17 mouse cellular contexts compared by ENCODE assay signal in the genomic region with DNA sequence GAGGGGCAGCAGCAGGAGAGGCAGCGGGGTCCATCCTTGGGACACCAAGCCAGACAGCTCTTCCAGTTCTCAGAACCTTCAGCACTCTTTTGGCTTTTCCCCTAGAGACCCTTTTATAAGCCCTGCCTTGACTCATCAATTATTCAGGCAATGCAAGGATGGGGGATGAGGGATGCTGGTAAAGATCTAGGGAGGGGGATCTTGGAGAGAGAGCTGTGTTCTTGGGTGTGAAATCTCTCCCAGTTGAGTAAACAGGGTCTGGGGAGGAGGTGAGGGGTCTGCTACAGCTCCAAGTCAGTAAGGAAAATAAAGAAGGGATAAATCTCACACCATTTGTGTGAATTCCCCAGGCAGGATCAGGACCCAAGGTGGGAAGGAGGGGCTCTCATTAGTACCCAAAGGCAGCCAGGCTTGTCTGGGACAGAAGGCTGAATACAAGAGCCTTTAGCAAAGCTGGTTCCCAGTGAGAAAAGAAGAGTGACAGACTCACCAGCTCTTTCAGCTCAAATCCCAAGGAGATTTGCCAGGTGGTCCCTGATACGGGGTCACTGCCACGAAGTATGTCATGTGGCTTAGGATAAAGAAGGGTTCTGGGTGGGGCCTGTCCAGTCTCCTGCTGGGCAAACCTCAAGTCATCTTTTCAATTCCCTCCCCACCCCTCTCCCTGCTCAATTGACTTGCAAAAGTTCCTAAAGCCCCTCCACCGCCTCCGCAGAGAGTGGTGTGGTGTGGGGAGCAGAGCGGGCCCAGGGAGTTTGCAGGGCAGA. TPM values are rescaled to one million over a fixed set of nuclear protein-coding genes. Genes with fewer than 3 reads are reported as not detected.
A peak's percentile ranks its signal among the peaks of the same experiment; 100 is the strongest.
DNase-seq lines count a peak whose midpoint lies in the region; ATAC-seq and TF ChIP-seq lines count a peak whose summit lies in the region.
"Had no signal": no experiment of that assay in that cellular context is flagged by ENCODE, and none has a peak within 500 bp of the region (broad histone marks: within the 10 kb centered on the region; RNA-seq: fewer than 3 reads in every experiment).

A gene (minus strand): TSS at position 76 of the 767 bp plus-strand sequence.

- WGBS in forebrain, embryonic 10.5 days: 27% methylated on average over 6 of the region's 6 CpGs
- 24% methylated on average over 6 of the region's 6 CpGs for WGBS in forebrain, embryonic 12.5 days
- WGBS in forebrain, embryonic 14.5 days: 40% methylated on average over 6 of the region's 6 CpGs

- no peaks in the 10 kb centered on the region for H3K9me3 ChIP-seq in forebrain, embryonic 10.5 days
- no peaks in the 10 kb centered on the region for H3K9me3 ChIP-seq in forebrain, embryonic 12.5 days
- no peaks in the 10 kb centered on the region for H3K9me3 ChIP-seq in forebrain, embryonic 14.5 days (replicated peaks; ENCODE audit: control insufficient read depth, low read length)

- in situ Hi-C loops in Patski (cut with MboI; ENCODE audit: low pct_unique_long_range_greater_than_20kb): no loop called here

- H3K9ac ChIP-seq in forebrain, embryonic 12.5 days: no peak within 1 kb of the TSS
- no peak within 1 kb of the TSS for H3K9ac ChIP-seq in forebrain, embryonic 14.5 days (ENCODE audit: low read length)

- H3K27me3 ChIP-seq in forebrain, embryonic 10.5 days (ENCODE audit: poor library complexity, severe bottlenecking): peaks cover 98% of the 10 kb centered on the region
- peaks cover 38% of the 10 kb centered on the region for H3K27me3 ChIP-seq in forebrain, embryonic 12.5 days
- peaks cover 13% of the 10 kb centered on the region for H3K27me3 ChIP-seq in Patski
- H3K27me3 ChIP-seq in forebrain, embryonic 14.5 days (replicated peaks; ENCODE audit: control insufficient read depth, insufficient read depth, low read length): no peaks in the 10 kb centered on the region

- POLR2A ChIA-PET in Patski (lab: Charles Lee): interaction anchor here (1.1 to 1.5 kb wide), 2 partner anchors 18 to 50 kb away, joined by 3 to 7 read pairs; a partner anchor contains a TSS

- no peak for ATAC-seq in forebrain, embryonic 12.5 days (ENCODE audit: low FRiP score)
- peak; percentile 8 for ATAC-seq in Patski
- ATAC-seq in forebrain, embryonic 14.5 days: peak; percentile 67; the same call in 1 of the 2 replicates
- no peak for ATAC-seq in megakaryocyte-erythroid progenitor cell, adult 5-6 weeks (replicated peaks; ENCODE audit: low FRiP score, low TSS enrichment, poor library complexity, severe bottlenecking)

- no peak for TF ChIP-seq CTCF in Patski (IDR thresholded peaks at IDR 0.05)

- CTCF ChIA-PET in Patski (lab: Charles Lee): interaction anchor here (0.8 to 3.0 kb wide), 4 partner anchors 17 to 31 kb away, joined by 3 to 9 read pairs (median 3); no protein-coding TSS in a partner anchor

- no peaks in the 10 kb centered on the region for H3K36me3 ChIP-seq in forebrain, embryonic 10.5 days (replicated peaks)
- no peaks in the 10 kb centered on the region for H3K36me3 ChIP-seq in forebrain, embryonic 12.5 days (replicated peaks)
- no peaks in the 10 kb centered on the region for H3K36me3 ChIP-seq in forebrain, embryonic 14.5 days (ENCODE audit: control insufficient read depth, insufficient read depth, low read length)

- H3K4me1 ChIP-seq in forebrain, embryonic 10.5 days: peaks cover 14% of the 10 kb centered on the region
- peaks cover 4% of the 10 kb centered on the region; the same call in 1 of the 2 replicates for H3K4me1 ChIP-seq in forebrain, embryonic 12.5 days
- no peaks in the 10 kb centered on the region for H3K4me1 ChIP-seq in forebrain, embryonic 14.5 days (ENCODE audit: control insufficient read depth, insufficient read depth, low read length)

- peak; percentile 14 for DNase-seq in forebrain, embryonic 10.5 days (ENCODE audit: extremely low spot score, low spot score)
- DNase-seq in Patski (ENCODE audit: low read depth, low spot score): no peak
- DNase-seq in forebrain, embryonic 14.5 days (ENCODE audit: low spot score): peak; percentile 31
- peak; percentile 15 for DNase-seq in mesoderm, embryonic 11.5 days (ENCODE audit: low read depth, low spot score)
- DNase-seq in cerebellum, adult 11-12 months: no peak
- DNase-seq in heart, adult 11 months: no peak
- DNase-seq: cerebellum, adult 2 months; layer of hippocampus, adult 9-11 months had no signal

- no peak within 1 kb of the TSS for H3K4me2 ChIP-seq in forebrain, embryonic 12.5 days
- no peak within 1 kb of the TSS for H3K4me2 ChIP-seq in forebrain, embryonic 14.5 days (ENCODE audit: low read length)

- no peak within 1 kb of the TSS for H3K4me3 ChIP-seq in forebrain, embryonic 10.5 days
- H3K4me3 ChIP-seq in forebrain, embryonic 12.5 days (replicated peaks): no peak within 1 kb of the TSS
- no peak within 1 kb of the TSS for H3K4me3 ChIP-seq in forebrain, embryonic 14.5 days (ENCODE audit: low read depth, low read length)
- H3K4me3 ChIP-seq: erythroblast, embryonic 14.5 days had no signal

- H3K27ac ChIP-seq in forebrain, embryonic 10.5 days: peak within 1 kb of the TSS; percentile 51; the same call in 1 of the 2 replicates
- H3K27ac ChIP-seq in forebrain, embryonic 12.5 days: no peak within 1 kb of the TSS
- no peak within 1 kb of the TSS for H3K27ac ChIP-seq in forebrain, embryonic 14.5 days (ENCODE audit: low read depth, low read length)
- H3K27ac ChIP-seq: kidney, postnatal 0 days had no signal

RNA-seq across cellular contexts. Expression of the gene that starts here (rescaled TPM):
- 0.24 TPM in 1 of 2 replicates, not detected in the other for polyA plus RNA-seq in forebrain, embryonic 10.5 days (2016; fragmentation: Nextera tagmentation; extraction: Ambion mirVana)
- not detected in 2 replicates for polyA plus RNA-seq in forebrain, embryonic 12.5 days (2016; fragmentation: Nextera tagmentation; extraction: Ambion mirVana)
- 13.6 TPM for polyA plus RNA-seq in Patski (2021)
- polyA plus RNA-seq in forebrain, embryonic 14.5 days (2014; fragmentation: Nextera tagmentation; extraction: Ambion mirVana): not detected in 2 replicates
- not detected in 2 replicates for total RNA-seq in megakaryocyte-erythroid progenitor cell, adult 5-6 weeks (2014; fragmentation: Nextera tagmentation)
- total RNA-seq in megakaryocyte-erythroid progenitor cell, adult 5-6 weeks (2017): not detected in 2 replicates
- total RNA-seq: heart, adult 18-20 months; left cerebral cortex, postnatal 25 days had no signal
- polyA plus RNA-seq: erythroblast, embryonic 14.5 days; heart, postnatal 0 days; intestine, embryonic 14.5 days; kidney, postnatal 0 days; liver, embryonic 16.5 days had no signal

Comparison
In these comparisons a context has a peak if more than half of its experiments do, and no peak if none do; other contexts are left out.
1. RNA of the gene that starts here (polyA plus RNA-seq): 13.6 TPM in Patski (single experiment); 0.24 TPM in forebrain, embryonic 10.5 days, not detected in forebrain, embryonic 12.5 days and not detected in forebrain, embryonic 14.5 days; every median in the first group is over 10 times any median in the second.
2. Peak in DNase-seq and H3K27ac ChIP-seq in forebrain, embryonic 10.5 days; RNA of the gene not detected or under 1 TPM.
3. Peak in DNase-seq and ATAC-seq in forebrain, embryonic 14.5 days; RNA of the gene not detected or under 1 TPM.